Comparison of ENCODE assay signal across 18 mouse cellular contexts in the genomic region with DNA sequence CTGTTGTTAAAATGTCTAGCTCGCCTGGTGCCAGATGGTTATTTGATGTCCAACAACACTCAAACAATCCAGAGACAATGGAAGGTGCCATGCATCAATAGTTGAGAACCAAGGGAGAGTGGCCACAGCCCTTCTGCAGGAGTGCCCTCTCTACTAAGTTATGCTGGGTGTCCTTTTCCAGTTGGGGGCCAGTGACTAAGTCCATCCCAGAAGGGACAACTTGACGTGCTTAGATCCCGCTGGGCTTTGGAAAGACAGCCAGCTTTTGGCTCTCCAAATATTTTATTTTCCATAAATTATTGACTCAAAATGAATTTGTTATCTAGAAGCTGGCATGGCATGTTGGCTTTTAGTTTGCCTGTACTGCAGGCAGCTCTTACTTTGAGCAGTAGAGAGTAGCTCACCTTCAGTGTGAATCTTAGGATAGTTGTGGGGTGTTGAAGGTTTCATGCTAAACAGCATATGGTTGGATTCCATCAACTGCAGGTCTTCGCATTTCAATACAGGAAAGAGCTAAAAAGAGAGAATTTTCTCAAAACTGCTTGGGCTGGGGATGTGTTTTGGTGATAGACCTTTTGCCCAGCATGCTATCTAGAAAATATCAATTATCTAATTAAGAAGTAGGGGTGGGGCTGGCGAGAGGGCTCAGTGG.
"Had no signal": no experiment of that assay in that cellular context is flagged by ENCODE, and none has a peak within 500 bp of the region (broad histone marks: within the 10 kb centered on the region; RNA-seq: fewer than 3 reads in every experiment).

No protein-coding gene starts in this region.

- DNase-seq: lung, adult 18-20 months; lung, embryonic 14.5 days; lung, postnatal 10 days; lung, postnatal 4 days; retina, postnatal 1 day; right cerebral cortex, adult 18-20 months; right cerebral cortex, postnatal 25 days; thymus, adult 2 months; thymus, postnatal 25 days; thymus, postnatal 4 days had no signal

- H3K4me1 ChIP-seq: midbrain, embryonic 15.5 days; stomach, embryonic 15.5 days had no signal

- H3K9me3 ChIP-seq: midbrain, embryonic 10.5 days; midbrain, embryonic 13.5 days; midbrain, embryonic 15.5 days; neural tube, embryonic 13.5 days; neural tube, embryonic 15.5 days; stomach, embryonic 15.5 days had no signal

- H3K27me3 ChIP-seq: neural tube, embryonic 13.5 days; neural tube, embryonic 15.5 days; stomach, embryonic 15.5 days had no signal

- ATAC-seq: midbrain, embryonic 13.5 days; midbrain, embryonic 15.5 days had no signal

- H3K36me3 ChIP-seq: midbrain, embryonic 10.5 days; midbrain, embryonic 13.5 days; midbrain, embryonic 15.5 days; neural tube, embryonic 13.5 days; neural tube, embryonic 15.5 days; stomach, embryonic 15.5 days had no signal

- H3K9ac ChIP-seq: lung, embryonic 14.5 days; midbrain, embryonic 13.5 days; midbrain, embryonic 15.5 days; neural tube, embryonic 13.5 days; neural tube, embryonic 15.5 days; stomach, embryonic 15.5 days had no signal

- H3K4me2 ChIP-seq: lung, embryonic 14.5 days; midbrain, embryonic 13.5 days; midbrain, embryonic 15.5 days; neural tube, embryonic 13.5 days; neural tube, embryonic 15.5 days; stomach, embryonic 15.5 days had no signal

- H3K27ac ChIP-seq: midbrain, embryonic 10.5 days; midbrain, embryonic 13.5 days; midbrain, embryonic 15.5 days; neural tube, embryonic 13.5 days; neural tube, embryonic 15.5 days; stomach, embryonic 15.5 days; stomach, postnatal 0 days had no signal

- H3K4me3 ChIP-seq: midbrain, embryonic 10.5 days; midbrain, embryonic 13.5 days; midbrain, embryonic 15.5 days; myocyte; neural tube, embryonic 13.5 days; neural tube, embryonic 15.5 days; stomach, embryonic 15.5 days had no signal
